Mouse (Mus musculus) liver, embryonic 14.5 days (tissue): ENCODE results near the gene Ahnak.

Experiments
- CTCF ChIP-seq: IDR thresholded peaks from 2 replicates; pipeline ENCODE4 v1.5.1; 2016; ENCODE audit warnings: antibody characterized with exemption, low read depth, control low read depth
- EP300 ChIP-seq: IDR thresholded peaks from 2 replicates; pipeline ENCODE4 v1.6.1; 2016; ENCODE audit warnings: antibody characterized with exemption, low read depth

- no peak for TF ChIP-seq CTCF
- TF ChIP-seq EP300, result no peak
Observed at GRCm38 (mm10) chr19:8984255-8984868, 4.7 kb upstream of the Ahnak start.
